Mouse (Mus musculus) olfactory bulb, adult 2 months (tissue): Measurements from ENCODE around the gene Tm4sf19. TPM values are rescaled to one million over a fixed set of nuclear protein-coding genes. Genes with fewer than 3 reads are reported as not detected.

Experiments used
- H3K27ac ChIP-seq: fragments of 200-500 bp; 2 replicates; pipeline ENCODE4 v1.5.1; 2012; ENCODE audit warnings: low read depth, low read length; ENCODE audit not compliant: insufficient read depth
- H3K4me1 ChIP-seq: fragments of 200-500 bp; 2 replicates; pipeline ENCODE4 v1.6.1; 2012; ENCODE audit warnings: low read length; ENCODE audit not compliant: control insufficient read depth, insufficient read depth
- H3K4me3 ChIP-seq: fragments of 200-500 bp; 2 replicates; pipeline ENCODE4 v1.5.1; 2012; ENCODE audit warnings: mild to moderate bottlenecking, low read depth, low read length, moderate library complexity; ENCODE audit not compliant: insufficient read depth
- CTCF ChIP-seq: fragments of 200-500 bp; IDR thresholded peaks from 2 replicates; pipeline ENCODE4 v1.5.1; 2012; ENCODE audit warnings: low read depth, mild to moderate bottlenecking, low read length, moderate library complexity; ENCODE audit not compliant: insufficient read depth
- POLR2A ChIP-seq: fragments of 200-500 bp; IDR thresholded peaks from 2 replicates; pipeline ENCODE4 v1.6.1; 2012; ENCODE audit warnings: mild to moderate bottlenecking, low read depth, low read length, moderate library complexity; ENCODE audit not compliant: insufficient read depth
- WGBS: fragments of 180-500 bp; shearing (Covaris S2); methylation state at CpG from one replicate; pipeline ENCODE4 v1.1.7; 2018; 5-methylcytosine and 5-hydroxymethylcytosine counted together
- polyA plus RNA-seq: library from polyadenylated mRNA; stranded (reverse); fragments of >200 nt; gene quantifications from 2 replicates; pipeline ENCODE4 v1.2.4, GENCODE M21; 2012; ENCODE audit warnings: low replicate concordance; ENCODE audit not compliant: missing spikeins, insufficient read depth, insufficient read length

Gene Tm4sf19
- polyA plus RNA-seq, 1 experiment = not detected

GRCm38 (mm10) chr16:32390882-32391281 lies 9.4 kb upstream of the Tm4sf19 start:
- TF ChIP-seq CTCF (no peak), POLR2A (no peak)
- 80% methylated on average over 3 of the region's 3 CpGs for WGBS
- Histone ChIP-seq H3K4me3 (no peak overlapping the region), H3K27ac (no peak overlapping the region), H3K4me1 (no peaks in the 10 kb centered on the region)

GRCm38 (mm10) chr16:32395679-32396540 lies 4.4 kb upstream of the Tm4sf19 start:
- H3K4me1 ChIP-seq = no peaks in the 10 kb centered on the region
- TF ChIP-seq POLR2A (no peak), CTCF (no peak)
- H3K27ac ChIP-seq = no peak overlapping the region
- no peak overlapping the region for H3K4me3 ChIP-seq
- WGBS = 71% methylated on average over 6 of the region's 6 CpGs

GRCm38 (mm10) chr16:32396541-32396835 lies 3.8 kb upstream of the Tm4sf19 start:
- TF ChIP-seq CTCF = no peak
- TF ChIP-seq POLR2A = no peak
- no peak overlapping the region for H3K27ac ChIP-seq
- no peaks in the 10 kb centered on the region for H3K4me1 ChIP-seq
- WGBS = 61% methylated on average over 3 of the region's 3 CpGs
- no peak overlapping the region for H3K4me3 ChIP-seq

GRCm38 (mm10) chr16:32398206-32398605 lies 2.1 kb upstream of the Tm4sf19 start:
- 78% methylated on average over 3 of the region's 3 CpGs for WGBS

GRCm38 (mm10) chr16:32401335-32401965 lies 1.1 kb downstream of the Tm4sf19 start:
- TF ChIP-seq POLR2A (no peak), CTCF (no peak)
- Histone ChIP-seq H3K4me3 (no peak overlapping the region), H3K27ac (no peak overlapping the region), H3K4me1 (no peaks in the 10 kb centered on the region)
- WGBS = 85% methylated on average over 9 of the region's 9 CpGs

More at GRCm38 (mm10) chr16:32398206-32398605, 2.1 kb upstream of the Tm4sf19 start:
- Histone ChIP-seq H3K4me3 (no peak overlapping the region), H3K27ac (no peak overlapping the region), H3K4me1 (no peaks in the 10 kb centered on the region)
- TF ChIP-seq POLR2A (no peak), CTCF (no peak)

GRCm38 (mm10) chr16:32402818-32403217 lies 2.5 kb downstream of the Tm4sf19 start:
- TF ChIP-seq POLR2A (no peak), CTCF (no peak)
- H3K4me3 ChIP-seq = no peak overlapping the region
- H3K4me1 ChIP-seq = no peaks in the 10 kb centered on the region
- 85% methylated on average over 3 of the region's 3 CpGs for WGBS
- H3K27ac ChIP-seq = no peak overlapping the region

- no peak for TF ChIP-seq CTCF
- TF ChIP-seq POLR2A = no peak
- 95% methylated on average over 9 of the region's 9 CpGs for WGBS
- Histone ChIP-seq H3K4me3 (no peak overlapping the region), H3K4me1 (no peaks in the 10 kb centered on the region), H3K27ac (no peak overlapping the region)
These were observed 5.4 kb downstream of the Tm4sf19 start for GRCm38 (mm10) chr16:32405716-32406115.

GRCm38 (mm10) chr16:32406671-32407070 lies 6.4 kb downstream of the Tm4sf19 start:
- 80% methylated on average over 6 of the region's 6 CpGs for WGBS
- Histone ChIP-seq H3K4me1 (no peaks in the 10 kb centered on the region), H3K27ac (no peak overlapping the region), H3K4me3 (no peak overlapping the region)
- TF ChIP-seq CTCF (no peak), POLR2A (no peak)

GRCm38 (mm10) chr16:32407730-32408129 lies 7.4 kb downstream of the Tm4sf19 start:
- Histone ChIP-seq H3K4me3 (no peak overlapping the region), H3K27ac (no peak overlapping the region), H3K4me1 (no peaks in the 10 kb centered on the region)
- TF ChIP-seq CTCF = no peak
- no peak for TF ChIP-seq POLR2A
- WGBS = 85% methylated on average over 10 of the region's 10 CpGs

GRCm38 (mm10) chr16:32417457-32417856 lies 17.2 kb downstream of the Tm4sf19 start:
- WGBS = 30% methylated on average over 1 of the region's 1 CpGs
- Histone ChIP-seq H3K4me1 (no peaks in the 10 kb centered on the region), H3K27ac (no peak overlapping the region), H3K4me3 (no peak overlapping the region)
- no peak for TF ChIP-seq POLR2A
- TF ChIP-seq CTCF = no peak
